Mouse (Mus musculus): Measurements from ENCODE around the gene Thumpd2. TPM values are rescaled to one million over a fixed set of nuclear protein-coding genes. Genes with fewer than 3 reads are reported as not detected.

The Thumpd2 gene
- polyA plus RNA-seq, 1 experiment from 2014 or later, result 14.1 TPM

GRCm38 (mm10) chr17:81056035-81056434 is 8.8 kb downstream of the Thumpd2 start:
- WGBS, result 74% methylated on average over 3 of the region's 3 CpGs
- H3K9ac ChIP-seq (replicated peaks), result no peak overlapping the region
- H3K27ac ChIP-seq (replicated peaks), result no peak overlapping the region
- no peak for ATAC-seq (ENCODE audit: low FRiP score, low read depth)
- H3K4me2 ChIP-seq (replicated peaks), result no peak overlapping the region
- no peaks in the 10 kb centered on the region for H3K4me1 ChIP-seq
- H3K9me3 ChIP-seq, result no peaks in the 10 kb centered on the region
- no peak overlapping the region for H3K4me3 ChIP-seq
- peaks cover 23% of the 10 kb centered on the region for H3K36me3 ChIP-seq
- H3K27me3 ChIP-seq, result no peaks in the 10 kb centered on the region

- Histone ChIP-seq H3K4me3 (no peak overlapping the region), H3K27me3 (no peaks in the 10 kb centered on the region), H3K9ac (replicated peaks) (no peak overlapping the region), H3K36me3 (peaks cover 23% of the 10 kb centered on the region), H3K9me3 (no peaks in the 10 kb centered on the region), H3K27ac (replicated peaks) (no peak overlapping the region), H3K4me1 (no peaks in the 10 kb centered on the region), H3K4me2 (replicated peaks) (no peak overlapping the region)
- no peak for ATAC-seq (ENCODE audit: low FRiP score, low read depth)
- 96% methylated on average over 5 of the region's 5 CpGs for WGBS
These were observed 9.4 kb downstream of the Thumpd2 start for GRCm38 (mm10) chr17:81055522-81055921.

- 96% methylated on average over 2 of the region's 2 CpGs for WGBS
- H3K27me3 ChIP-seq, result no peaks in the 10 kb centered on the region
- H3K36me3 ChIP-seq, result peaks cover 23% of the 10 kb centered on the region
- ATAC-seq (ENCODE audit: low FRiP score, low read depth), result no peak
- no peak overlapping the region for H3K4me2 ChIP-seq (replicated peaks)
- H3K4me3 ChIP-seq, result no peak overlapping the region
- H3K4me1 ChIP-seq, result peaks cover 2% of the 10 kb centered on the region; the same call in 1 of the 2 replicates
- no peak overlapping the region for H3K27ac ChIP-seq (replicated peaks)
- H3K9me3 ChIP-seq, result no peaks in the 10 kb centered on the region
- H3K9ac ChIP-seq (replicated peaks), result no peak overlapping the region
These were observed 11.6 kb downstream of the Thumpd2 start for GRCm38 (mm10) chr17:81053274-81053673.

GRCm38 (mm10) chr17:81047930-81048564 is 16.8 kb downstream of the Thumpd2 start:
- Histone ChIP-seq H3K27ac (replicated peaks) (no peak overlapping the region), H3K9me3 (no peaks in the 10 kb centered on the region), H3K4me3 (no peak overlapping the region), H3K9ac (replicated peaks) (no peak overlapping the region), H3K36me3 (peaks cover 22% of the 10 kb centered on the region), H3K4me2 (replicated peaks) (no peak overlapping the region), H3K4me1 (peaks cover 4% of the 10 kb centered on the region; the same call in 1 of the 2 replicates), H3K27me3 (no peaks in the 10 kb centered on the region)
- ATAC-seq (ENCODE audit: low FRiP score, low read depth), result no peak
- WGBS, result 94% methylated on average over 7 of the region's 7 CpGs

GRCm38 (mm10) chr17:81045525-81046150 is 19.2 kb downstream of the Thumpd2 start:
- Histone ChIP-seq H3K27ac (replicated peaks) (no peak overlapping the region), H3K36me3 (0 out of 2 replicates have a peak, but pooled peaks cover 17% of the 10 kb centered on the region), H3K27me3 (no peaks in the 10 kb centered on the region), H3K4me1 (peaks cover 4% of the 10 kb centered on the region; the same call in 1 of the 2 replicates), H3K4me2 (replicated peaks) (no peak overlapping the region), H3K9ac (replicated peaks) (no peak overlapping the region), H3K4me3 (no peak overlapping the region), H3K9me3 (no peaks in the 10 kb centered on the region)
- ATAC-seq (ENCODE audit: low FRiP score, low read depth), result no peak
- 92% methylated on average over 9 of the region's 9 CpGs for WGBS

- no peak overlapping the region for H3K27ac ChIP-seq (replicated peaks)
- H3K27me3 ChIP-seq, result no peaks in the 10 kb centered on the region
- no peak overlapping the region for H3K9ac ChIP-seq (replicated peaks)
- H3K4me3 ChIP-seq, result no peak overlapping the region
- no peaks in the 10 kb centered on the region for H3K9me3 ChIP-seq
- 96% methylated on average over 6 of the region's 6 CpGs for WGBS
- H3K4me1 ChIP-seq, result peaks cover 4% of the 10 kb centered on the region; the same call in 1 of the 2 replicates
- peaks cover 20% of the 10 kb centered on the region; the same call in 1 of the 2 replicates for H3K36me3 ChIP-seq
- H3K4me2 ChIP-seq (replicated peaks), result no peak overlapping the region
- no peak for ATAC-seq (ENCODE audit: low FRiP score, low read depth)
These were observed 19.8 kb downstream of the Thumpd2 start for GRCm38 (mm10) chr17:81045115-81045514.

- H3K27ac ChIP-seq (replicated peaks), result no peak overlapping the region
- H3K27me3 ChIP-seq, result no peaks in the 10 kb centered on the region
- H3K4me1 ChIP-seq, result peaks cover 4% of the 10 kb centered on the region; the same call in 1 of the 2 replicates
- no peaks in the 10 kb centered on the region for H3K9me3 ChIP-seq
- peak; percentile 27; the same call in 1 of the 2 replicates for ATAC-seq (ENCODE audit: low FRiP score, low read depth)
- H3K4me3 ChIP-seq, result no peak overlapping the region
- no peak overlapping the region for H3K4me2 ChIP-seq (replicated peaks)
- no peak overlapping the region for H3K9ac ChIP-seq (replicated peaks)
- 80% methylated on average over 3 of the region's 3 CpGs for WGBS
- H3K36me3 ChIP-seq, result peaks cover 23% of the 10 kb centered on the region; the same call in 1 of the 2 replicates
These were observed 20.5 kb downstream of the Thumpd2 start for GRCm38 (mm10) chr17:81044356-81044755.

GRCm38 (mm10) chr17:81041662-81042061 is 23.2 kb downstream of the Thumpd2 start:
- Histone ChIP-seq H3K4me2 (replicated peaks) (no peak overlapping the region), H3K4me1 (no peaks in the 10 kb centered on the region; the same call in 1 of the 2 replicates), H3K36me3 (peaks cover 27% of the 10 kb centered on the region), H3K27ac (replicated peaks) (no peak overlapping the region), H3K9ac (replicated peaks) (no peak overlapping the region), H3K27me3 (no peaks in the 10 kb centered on the region), H3K4me3 (no peak overlapping the region), H3K9me3 (no peaks in the 10 kb centered on the region)
- no peak for ATAC-seq (ENCODE audit: low FRiP score, low read depth)
- WGBS, result 96% methylated on average over 2 of the region's 2 CpGs

GRCm38 (mm10) chr17:81038707-81039408 is 26.0 kb downstream of the Thumpd2 start:
- no peak overlapping the region for H3K4me2 ChIP-seq (replicated peaks)
- no peak overlapping the region for H3K4me3 ChIP-seq
- no peak overlapping the region for H3K27ac ChIP-seq (replicated peaks)
- 95% methylated on average over 2 of the region's 2 CpGs for WGBS
- no peaks in the 10 kb centered on the region for H3K27me3 ChIP-seq
- peak; percentile 49; the same call in 1 of the 2 replicates for ATAC-seq (ENCODE audit: low FRiP score, low read depth)
- H3K36me3 ChIP-seq, result peaks cover 21% of the 10 kb centered on the region
- H3K9me3 ChIP-seq, result no peaks in the 10 kb centered on the region
- no peak overlapping the region for H3K9ac ChIP-seq (replicated peaks)
- H3K4me1 ChIP-seq, result no peaks in the 10 kb centered on the region; the same call in 1 of the 2 replicates

- no peak overlapping the region for H3K4me3 ChIP-seq
- H3K9me3 ChIP-seq, result no peaks in the 10 kb centered on the region
- H3K4me2 ChIP-seq (replicated peaks), result no peak overlapping the region
- H3K4me1 ChIP-seq, result no peaks in the 10 kb centered on the region; the same call in 1 of the 2 replicates
- no peak for ATAC-seq (ENCODE audit: low FRiP score, low read depth)
- no peaks in the 10 kb centered on the region for H3K27me3 ChIP-seq
- peaks cover 16% of the 10 kb centered on the region for H3K36me3 ChIP-seq
- WGBS, result 92% methylated on average over 5 of the region's 5 CpGs
- no peak overlapping the region for H3K27ac ChIP-seq (replicated peaks)
- H3K9ac ChIP-seq (replicated peaks), result no peak overlapping the region
These were observed 29.5 kb downstream of the Thumpd2 start for GRCm38 (mm10) chr17:81035354-81035753.

- Histone ChIP-seq H3K9me3 (no peaks in the 10 kb centered on the region), H3K4me3 (no peak overlapping the region), H3K27ac (replicated peaks) (no peak overlapping the region), H3K27me3 (no peaks in the 10 kb centered on the region), H3K4me2 (replicated peaks) (no peak overlapping the region), H3K4me1 (no peaks in the 10 kb centered on the region), H3K9ac (replicated peaks) (no peak overlapping the region), H3K36me3 (peaks cover 18% of the 10 kb centered on the region)
- no peak for ATAC-seq (ENCODE audit: low FRiP score, low read depth)
- WGBS, result 77% methylated on average over 2 of the region's 2 CpGs
These were observed 31.9 kb downstream of the Thumpd2 start for GRCm38 (mm10) chr17:81032957-81033356.
